Mouse (Mus musculus): ENCODE data around the gene Olfr933.

Gene Olfr933

DNA sequence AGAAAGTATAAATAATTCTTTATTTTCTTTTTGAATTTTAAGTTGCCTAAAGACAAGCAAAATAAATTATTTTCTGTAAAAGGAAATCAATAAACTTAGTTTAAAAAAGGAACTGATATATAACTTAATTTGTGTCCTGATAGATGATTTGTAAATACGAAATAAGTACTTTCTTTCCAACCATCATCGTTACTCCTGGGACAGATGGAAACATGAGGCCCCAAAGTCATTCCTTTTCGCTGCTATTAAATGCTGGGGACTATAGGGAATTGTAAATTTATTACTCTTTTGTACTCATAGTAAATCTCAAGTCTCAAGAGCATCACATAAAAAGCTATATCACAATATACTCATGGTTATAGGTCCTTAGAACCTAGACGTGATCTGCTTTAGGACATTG is at the start of gene Olfr933:
Olfr933 (plus strand) TSS at position 301 of the 400 bp plus-strand sequence.
- no peak for DNase-seq (ENCODE audit: low read depth, low spot score)

DNA sequence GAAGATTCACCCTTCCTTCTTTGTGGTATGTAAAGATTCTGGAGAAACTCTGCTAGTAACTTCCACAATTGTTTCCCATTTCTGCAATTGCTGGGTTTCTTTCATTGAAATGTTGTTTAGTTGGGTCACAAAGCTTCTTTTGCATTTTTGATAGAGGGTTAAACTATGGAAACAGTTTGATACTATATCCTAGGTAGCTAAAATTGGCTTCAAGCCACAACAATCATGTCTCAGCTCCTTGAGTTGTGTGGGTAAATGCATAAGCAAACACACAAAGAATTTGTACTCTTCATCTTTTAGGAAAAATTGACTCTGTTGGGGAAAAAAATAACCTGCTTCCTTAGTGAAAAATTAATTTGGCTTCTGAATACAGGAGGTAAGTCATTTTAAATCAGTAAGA is 42.6 kb upstream of the Olfr933 start, which contains the start of gene Olfr930:
Olfr930 (plus strand) TSS at position 301 of the 400 bp plus-strand sequence.
- no peak for DNase-seq (ENCODE audit: low read depth, low spot score)

DNA sequence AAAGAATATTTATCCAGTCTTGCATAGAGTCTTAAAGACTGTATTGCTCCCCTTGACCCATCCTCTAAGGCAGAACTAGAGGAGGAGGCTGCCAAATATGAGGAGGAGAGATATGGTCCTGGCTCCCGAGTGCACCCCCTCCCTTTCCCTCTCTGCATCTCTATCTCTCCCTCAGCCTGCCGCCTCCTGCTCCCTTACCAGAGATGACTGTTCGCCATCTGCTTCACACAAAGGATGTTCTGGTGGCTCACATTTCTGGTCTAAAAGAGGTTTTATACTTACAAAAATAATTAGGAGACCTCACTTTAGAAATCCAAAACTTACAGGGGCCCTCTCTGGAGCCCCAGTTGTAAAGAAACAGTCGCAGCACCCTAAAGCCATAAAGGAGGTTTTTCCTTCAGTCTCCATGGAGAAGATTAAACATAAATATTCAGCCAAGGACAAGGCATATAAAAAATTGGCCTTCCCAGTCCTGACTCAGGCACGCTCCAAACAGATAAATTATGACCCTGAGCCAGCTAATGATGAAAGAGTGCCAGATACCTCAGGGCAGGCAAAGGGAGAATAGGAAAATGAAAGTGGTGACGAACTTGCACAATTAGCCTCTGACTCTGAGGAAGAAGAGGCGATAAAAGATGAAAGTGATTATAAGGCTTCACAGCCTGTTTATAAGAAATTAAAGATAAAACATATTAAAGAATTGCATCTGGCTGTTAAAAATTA is 18.6 kb upstream of the Olfr933 start:
- no peak for DNase-seq (ENCODE audit: low read depth, low spot score)

DNA sequence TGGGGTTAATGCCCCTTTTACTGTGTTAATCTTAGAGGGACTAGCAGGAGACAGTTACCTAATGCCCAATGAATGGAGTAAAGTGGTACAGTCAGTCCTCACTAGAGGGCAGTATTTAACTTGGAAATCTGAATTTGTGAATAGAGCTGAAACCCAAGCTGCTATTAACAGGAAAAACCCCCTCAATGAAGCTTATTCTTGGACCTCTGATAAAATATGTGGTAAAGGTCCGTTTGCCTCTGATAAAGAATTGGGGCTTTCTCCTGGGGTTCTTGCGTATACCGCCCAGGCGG is 18.0 kb upstream of the Olfr933 start:
- no peak for DNase-seq (ENCODE audit: low read depth, low spot score)

- DNase-seq (ENCODE audit: low read depth, low spot score): no peak
These were observed 16.1 kb downstream of the Olfr933 start, which contains the start of gene Olfr934 for GRCm38 (mm10) chr9:38988215-38988614. TSS of gene Olfr934 (minus strand) at chr9:38988315.

GRCm38 (mm10) chr9:38999583-38999982 is 27.5 kb downstream of the Olfr933 start, which contains the start of gene Olfr935:
TSS of gene Olfr935 (minus strand) at chr9:38999683.
- no peak for DNase-seq (ENCODE audit: low read depth, low spot score)

- DNase-seq (ENCODE audit: low read depth, low spot score): no peak
These were observed 51.2 kb downstream of the Olfr933 start, which contains the start of gene Olfr146 for GRCm38 (mm10) chr9:39023277-39023676. TSS of gene Olfr146 (minus strand) at chr9:39023377.
